Mouse (Mus musculus) frontal cortex, postnatal 14 days (tissue): ENCODE results near the gene Efna2.

ENCODE experiments used
- DNase-seq, 2 experiments: peaks; one replicate each; pipeline ENCODE4 v3.0.0; 2022; ENCODE audit warnings: low spot score in 2 of 2

Gene Efna2

GRCm38 (mm10) chr10:80141786-80142529 is 37.3 kb upstream of the Efna2 start:
- DNase-seq = peak; percentile 89 to 90

GRCm38 (mm10) chr10:80142530-80142925 is 36.8 kb upstream of the Efna2 start:
- DNase-seq = no peak

- DNase-seq = no peak
Measured at GRCm38 (mm10) chr10:80143664-80144063, 35.6 kb upstream of the Efna2 start.

- no peak for DNase-seq
Measured at GRCm38 (mm10) chr10:80144159-80144558, 35.1 kb upstream of the Efna2 start.

GRCm38 (mm10) chr10:80144864-80145838 is 34.1 kb upstream of the Efna2 start:
- peak in 1 of 2 experiments; percentile 69 for DNase-seq

GRCm38 (mm10) chr10:80145896-80146295 is 33.4 kb upstream of the Efna2 start:
- DNase-seq = no peak

- DNase-seq = no peak
Measured at GRCm38 (mm10) chr10:80146568-80147011, 32.7 kb upstream of the Efna2 start.

GRCm38 (mm10) chr10:80147146-80147718 is 32.0 kb upstream of the Efna2 start:
- DNase-seq = no peak

GRCm38 (mm10) chr10:80147719-80148601 is 31.3 kb upstream of the Efna2 start, which contains the start of gene Midn:
Midn (plus strand) TSS chr10:80148272.
- peak in 1 of 2 experiments; percentile 70 for DNase-seq

- DNase-seq = peak; percentile 90
Measured at GRCm38 (mm10) chr10:80148610-80149290, 30.5 kb upstream of the Efna2 start.

GRCm38 (mm10) chr10:80149291-80150225 is 29.7 kb upstream of the Efna2 start:
- DNase-seq = peak; percentile 98

- DNase-seq = no peak
Measured at GRCm38 (mm10) chr10:80150226-80151210, 28.8 kb upstream of the Efna2 start.

GRCm38 (mm10) chr10:80151211-80152034 is 27.9 kb upstream of the Efna2 start:
- no peak for DNase-seq

GRCm38 (mm10) chr10:80152071-80152872 is 27.0 kb upstream of the Efna2 start:
- DNase-seq = no peak

- DNase-seq = peak in 1 of 2 experiments; percentile 13
Measured at GRCm38 (mm10) chr10:80152873-80153260, 26.4 kb upstream of the Efna2 start.

- peak in 1 of 2 experiments; percentile 5 for DNase-seq
Measured at GRCm38 (mm10) chr10:80153713-80154112, 25.6 kb upstream of the Efna2 start.
